24 mouse cellular contexts compared by ENCODE assay signal in genomic region chr17:11397678-11398077, GRCm38 (mm10).
A peak's percentile ranks its signal among the peaks of the same experiment; 100 is the strongest.
DNase-seq lines count a peak whose midpoint lies in the region; ATAC-seq and TF ChIP-seq lines count a peak whose summit lies in the region.
"Had no signal": no experiment of that assay in that cellular context is flagged by ENCODE, and none has a peak within 500 bp of the region (broad histone marks: within the 10 kb centered on the region; RNA-seq: fewer than 3 reads in every experiment).

No protein-coding gene starts in this region.

- H3K9ac ChIP-seq in midbrain, embryonic 14.5 days (replicated peaks; ENCODE audit: low read length): no peak overlapping the region
- H3K9ac ChIP-seq: embryonic facial prominence, embryonic 13.5 days; forebrain, embryonic 12.5 days; forebrain, embryonic 15.5 days; heart, embryonic 13.5 days; hindbrain, embryonic 12.5 days; hindbrain, embryonic 15.5 days had no signal

- H3K36me3 ChIP-seq in midbrain, embryonic 14.5 days (ENCODE audit: control insufficient read depth, insufficient read depth, low read length): no peaks in the 10 kb centered on the region
- no peaks in the 10 kb centered on the region for H3K36me3 ChIP-seq in midbrain, embryonic 10.5 days
- H3K36me3 ChIP-seq: embryonic facial prominence, embryonic 10.5 days; embryonic facial prominence, embryonic 13.5 days; forebrain, embryonic 12.5 days; forebrain, embryonic 15.5 days; heart, embryonic 10.5 days; heart, embryonic 13.5 days; hindbrain, embryonic 12.5 days; hindbrain, embryonic 15.5 days had no signal

- H3K27me3 ChIP-seq in cerebellum, adult 2 months (ENCODE audit: control insufficient read depth, insufficient read depth, low read length): no peaks in the 10 kb centered on the region; the same call in 1 of the 2 replicates
- no peaks in the 10 kb centered on the region for H3K27me3 ChIP-seq in midbrain, embryonic 14.5 days (ENCODE audit: control insufficient read depth, insufficient read depth, low read length)
- no peaks in the 10 kb centered on the region for H3K27me3 ChIP-seq in midbrain, embryonic 10.5 days (ENCODE audit: low read depth, poor library complexity, severe bottlenecking)
- H3K27me3 ChIP-seq: embryonic facial prominence, embryonic 13.5 days; forebrain, embryonic 12.5 days; forebrain, embryonic 15.5 days; hindbrain, embryonic 12.5 days; hindbrain, embryonic 15.5 days had no signal

- no peak for TF ChIP-seq POLR2A in cerebellum, adult 2 months (IDR thresholded peaks at IDR 0.05; ENCODE audit: borderline replicate concordance, insufficient read depth, low read length)

- ATAC-seq in midbrain, embryonic 14.5 days (ENCODE audit: low FRiP score, low TSS enrichment): no peak
- ATAC-seq: activated CD4-positive, CD25-positive, alpha-beta regulatory T cell, adult 4 months; forebrain, embryonic 15.5 days had no signal

- TF ChIP-seq CTCF in cerebellum, adult 2 months (IDR thresholded peaks at IDR 0.05; ENCODE audit: borderline replicate concordance, insufficient read depth, low read depth, low read length): no peak

- no peak overlapping the region for H3K4me2 ChIP-seq in midbrain, embryonic 14.5 days (ENCODE audit: low read length)
- H3K4me2 ChIP-seq: embryonic facial prominence, embryonic 13.5 days; forebrain, embryonic 12.5 days; forebrain, embryonic 15.5 days; heart, embryonic 13.5 days; hindbrain, embryonic 12.5 days; hindbrain, embryonic 15.5 days had no signal

- H3K27ac ChIP-seq in cerebellum, adult 2 months (ENCODE audit: insufficient read depth, low read length): no peak overlapping the region
- H3K27ac ChIP-seq in midbrain, embryonic 14.5 days (replicated peaks; ENCODE audit: low read depth, low read length): no peak overlapping the region
- no peak overlapping the region for H3K27ac ChIP-seq in midbrain, embryonic 10.5 days (replicated peaks)
- H3K27ac ChIP-seq: embryonic facial prominence, embryonic 10.5 days; embryonic facial prominence, embryonic 13.5 days; forebrain, embryonic 12.5 days; forebrain, embryonic 15.5 days; heart, adult 2 months; heart, embryonic 10.5 days; heart, embryonic 13.5 days; hindbrain, embryonic 12.5 days; hindbrain, embryonic 15.5 days had no signal

- peak; percentile 33 to 50 for DNase-seq in cerebellum, postnatal 10 days
- no peak for DNase-seq in cerebellum, adult 2 months
- peak; percentile 31 for DNase-seq in midbrain, embryonic 14.5 days
- DNase-seq in midbrain, embryonic 10.5 days (ENCODE audit: low spot score): no peak
- peak; percentile 77 for DNase-seq in adrenal gland, adult 8-10 months
- peak; percentile 61 for DNase-seq in adrenal gland, postnatal 25 days
- no peak for DNase-seq in lung, postnatal 4 days
- DNase-seq in thymus, adult 18-20 months: no peak
- DNase-seq: cerebellum, adult 18-20 months; cerebellum, adult 9-11 months; cerebellum, postnatal 36 days; embryo, embryonic 11 days; gastrocnemius, postnatal 25 days; heart, adult 2 months had no signal

- no peak overlapping the region for H3K4me3 ChIP-seq in cerebellum, adult 2 months (replicated peaks; ENCODE audit: insufficient read depth, low read depth, low read length)
- no peak overlapping the region for H3K4me3 ChIP-seq in midbrain, embryonic 14.5 days (replicated peaks; ENCODE audit: low read depth, low read length)
- no peak overlapping the region for H3K4me3 ChIP-seq in midbrain, embryonic 10.5 days
- H3K4me3 ChIP-seq: embryonic facial prominence, embryonic 10.5 days; embryonic facial prominence, embryonic 13.5 days; erythroblast, embryonic 14.5 days; forebrain, embryonic 12.5 days; forebrain, embryonic 15.5 days; heart, adult 2 months; heart, embryonic 10.5 days; heart, embryonic 13.5 days; hindbrain, embryonic 12.5 days; hindbrain, embryonic 15.5 days had no signal

- no peaks in the 10 kb centered on the region for H3K9me3 ChIP-seq in midbrain, embryonic 14.5 days (ENCODE audit: control insufficient read depth, low read length)
- H3K9me3 ChIP-seq in midbrain, embryonic 10.5 days (replicated peaks): no peaks in the 10 kb centered on the region
- H3K9me3 ChIP-seq: embryonic facial prominence, embryonic 10.5 days; embryonic facial prominence, embryonic 13.5 days; forebrain, embryonic 12.5 days; forebrain, embryonic 15.5 days; heart, embryonic 10.5 days; heart, embryonic 13.5 days; hindbrain, embryonic 12.5 days; hindbrain, embryonic 15.5 days had no signal

- peaks cover 8% of the 10 kb centered on the region for H3K4me1 ChIP-seq in cerebellum, adult 2 months (ENCODE audit: control insufficient read depth, insufficient read depth, low read length)
- no peaks in the 10 kb centered on the region for H3K4me1 ChIP-seq in midbrain, embryonic 14.5 days (ENCODE audit: control insufficient read depth, insufficient read depth, low read length)
- H3K4me1 ChIP-seq in midbrain, embryonic 10.5 days: no peaks in the 10 kb centered on the region
- H3K4me1 ChIP-seq: embryonic facial prominence, embryonic 10.5 days; forebrain, embryonic 12.5 days; heart, embryonic 10.5 days; hindbrain, embryonic 12.5 days had no signal

- WGBS in cerebellum, adult 2 months: 86% methylated on average over 4 of the region's 4 CpGs
- WGBS in midbrain, embryonic 14.5 days: 82% methylated on average over 4 of the region's 4 CpGs
- WGBS in midbrain, embryonic 10.5 days: 89% methylated on average over 4 of the region's 4 CpGs

Comparison
In these comparisons a context has a peak if more than half of its experiments do, and no peak if none do; other contexts are left out.
1. DNase-seq: peak in cerebellum, postnatal 10 days (2 of 2), midbrain, embryonic 14.5 days (single experiment), adrenal gland, adult 8-10 months (single experiment) and adrenal gland, postnatal 25 days (single experiment); none in cerebellum, adult 2 months (0 of 2), midbrain, embryonic 10.5 days (single experiment), lung, postnatal 4 days (0 of 2) and thymus, adult 18-20 months (0 of 2).